Mouse (Mus musculus) liver, adult 2 months (tissue): Measurements from ENCODE around the gene Tnfsf9.

Experiments
- CTCF ChIP-seq: fragments of 200-500 bp; IDR thresholded peaks from 2 replicates; pipeline ENCODE4 v1.5.1; 2011; ENCODE audit warnings: low read depth, low read length, control low read depth
- POLR2A ChIP-seq: fragments of 200-500 bp; IDR thresholded peaks from 2 replicates; pipeline ENCODE4 v1.6.1; 2011; ENCODE audit warnings: low read length, control low read depth; ENCODE audit not compliant: insufficient read depth; ENCODE audit errors: extremely low read depth

GRCm38 (mm10) chr17:57087049-57087832, 17.9 kb upstream of the Tnfsf9 start, which contains the start of gene Tubb4a:
- TF ChIP-seq POLR2A = no peak
- no peak for TF ChIP-seq CTCF
